In genomic region chr15:100673585-100674391, GRCm38 (mm10) we compare ENCODE assay signal across 12 mouse cellular contexts. TPM values are rescaled to one million over a fixed set of nuclear protein-coding genes. Genes with fewer than 3 reads are reported as not detected.
DNase-seq lines count a peak whose midpoint lies in the region; ATAC-seq and TF ChIP-seq lines count a peak whose summit lies in the region.
"Had no signal": no experiment of that assay in that cellular context is flagged by ENCODE, and none has a peak within 500 bp of the region (broad histone marks: within the 10 kb centered on the region; RNA-seq: fewer than 3 reads in every experiment).

No protein-coding gene starts in this region.

- no peaks in the 10 kb centered on the region for H3K36me3 ChIP-seq in E14TG2a.4 (ENCODE audit: insufficient read depth, low read length)
- H3K36me3 ChIP-seq in macrophage (ENCODE audit: inconsistent target) = no peaks in the 10 kb centered on the region

- TF ChIP-seq CTCF in E14TG2a.4 (conservative IDR thresholded peaks at IDR 0.05; ENCODE audit: low read length) = no peak

- no peaks in the 10 kb centered on the region for H3K9me3 ChIP-seq in E14TG2a.4 (ENCODE audit: low read length)

- peaks cover 20% of the 10 kb centered on the region for H3K27me3 ChIP-seq in E14TG2a.4 (ENCODE audit: insufficient read depth, low read length)

- WGBS in macrophage (ENCODE audit: missing documents) = 8% methylated on average over 10 of the region's 12 CpGs

- peak; percentile 95 for DNase-seq in heart, adult 11 months
- no peak for DNase-seq in heart, postnatal 25 days (ENCODE audit: low spot score)
- no peak for DNase-seq in left cerebral cortex, postnatal 10 days (ENCODE audit: extremely low spot score in 1 of 2, low spot score in 2 of 2)
- DNase-seq in thymus, postnatal 36 days = no peak
- DNase-seq in frontal cortex, adult 2 months (ENCODE audit: extremely low spot score in 1 of 2, low spot score in 1 of 2) = no peak
- DNase-seq: kidney, adult 2 months; lung, postnatal 10 days had no signal

- H3K4me3 ChIP-seq in E14TG2a.4 (replicated peaks; ENCODE audit: low read length) = 0 out of 2 replicates have a peak overlapping the region, but pooled peaks have one; percentile 20
- H3K4me3 ChIP-seq in macrophage (ENCODE audit: inconsistent target) = no peak overlapping the region

- H3K27ac ChIP-seq in macrophage = peak overlapping the region; percentile 86

- intact Hi-C loops in heart, postnatal 25 days (cut with DNase I) = no loop called here
- intact Hi-C loops in left cerebral cortex, postnatal 10 days (cut with DNase I) = no loop called here

- H3K79me2 ChIP-seq in macrophage (ENCODE audit: inconsistent target) = peaks cover 11% of the 10 kb centered on the region

- ATAC-seq in erythroid progenitor cell, adult 5-6 weeks (replicated peaks; ENCODE audit: low FRiP score, poor library complexity, severe bottlenecking) = peak; percentile 66
- ATAC-seq: forebrain, embryonic 16.5 days had no signal

- peaks cover 50% of the 10 kb centered on the region for H3K4me1 ChIP-seq in E14TG2a.4 (replicated peaks; ENCODE audit: low read depth, low read length)

RNA-seq across cellular contexts. Expression of gene Bin2, which starts 4.4 kb away (rescaled TPM):
- total RNA-seq in heart, postnatal 25 days (2021) = 1 to 10 TPM; 1.2 to 1.7 TPM
- 29.8 and 50.5 TPM in 2 replicates for total RNA-seq in erythroid progenitor cell, adult 5-6 weeks (2015; ENCODE audit: low replicate concordance)
- total RNA-seq in erythroid progenitor cell, adult 5-6 weeks (2017; ENCODE audit: low replicate concordance) = 18.3 and 37.0 TPM in 2 replicates
- 100 to 1,000 TPM in 7 of 26 experiments, 10 to 100 TPM in 15, 1 to 10 TPM in 4; 2.3 to 143 (median 67.4) TPM for total RNA-seq in macrophage (2018; cell fraction: chromatin; rRNA removed)
- 10 to 100 TPM; 22.9 to 67.0 (median 46.1) TPM for total RNA-seq in macrophage (2018; cell fraction: cytosol; rRNA removed)
- 100 to 1,000 TPM in 3 of 26 experiments, 10 to 100 TPM in 21, 1 to 10 TPM in 2; 8.6 to 110 (median 52.7) TPM for total RNA-seq in macrophage (2018; cell fraction: nucleus; rRNA removed)
- 51.1 to 71.1 TPM (median 65.5 TPM) in 3 replicates for polyA plus RNA-seq in macrophage (2018)
- 1 to 10 TPM; 5.1 to 5.6 TPM for total RNA-seq in left cerebral cortex, postnatal 10 days (2021)
- 7.1 and 8.2 TPM in 2 replicates for polyA plus RNA-seq in frontal cortex, adult 2 months (2012; rRNA removed)
- polyA plus RNA-seq: C2C12 had no signal

RNA-seq across cellular contexts. Expression of gene Cela1, which starts 13.9 kb away (rescaled TPM):
- under 1 TPM; 0.42 to 0.52 TPM for total RNA-seq in heart, postnatal 25 days (2021)
- 56.2 and 77.8 TPM in 2 replicates for total RNA-seq in erythroid progenitor cell, adult 5-6 weeks (2015; ENCODE audit: low replicate concordance)
- total RNA-seq in erythroid progenitor cell, adult 5-6 weeks (2017; ENCODE audit: low replicate concordance) = 26.6 and 30.5 TPM in 2 replicates
- total RNA-seq in macrophage (2018; cell fraction: chromatin; rRNA removed) = 10 to 100 TPM in 13 of 26 experiments, 1 to 10 TPM in 12, not detected in 1; 1.1 to 29.7 (median 10.3) TPM
- total RNA-seq in macrophage (2018; cell fraction: cytosol; rRNA removed) = 10 to 100 TPM; 14.4 to 38.7 (median 22.4) TPM
- 10 to 100 TPM in 15 of 26 experiments, 1 to 10 TPM in 11; 1.5 to 36.4 (median 11.3) TPM for total RNA-seq in macrophage (2018; cell fraction: nucleus; rRNA removed)
- polyA plus RNA-seq in macrophage (2018) = 19.3 to 52.8 TPM (median 22.6 TPM) in 3 replicates
- 1 to 10 TPM; 1.6 to 2.2 TPM for total RNA-seq in left cerebral cortex, postnatal 10 days (2021)
- 6.7 and 6.9 TPM in 2 replicates for polyA plus RNA-seq in frontal cortex, adult 2 months (2012; rRNA removed)

RNA-seq across cellular contexts. Expression of gene Smagp, which starts 37.0 kb away (rescaled TPM):
- 10 to 100 TPM; 13.7 to 15.5 TPM for total RNA-seq in heart, postnatal 25 days (2021)
- total RNA-seq in erythroid progenitor cell, adult 5-6 weeks (2015; ENCODE audit: low replicate concordance) = 3.6 TPM in 1 of 2 replicates, not detected in the other
- 2.6 TPM in 1 of 2 replicates, not detected in the other for total RNA-seq in erythroid progenitor cell, adult 5-6 weeks (2017; ENCODE audit: low replicate concordance)
- 10 to 100 TPM in 7 of 26 experiments, 1 to 10 TPM in 15, not detected in 4; 1.0 to 34.6 (median 4.7) TPM for total RNA-seq in macrophage (2018; cell fraction: chromatin; rRNA removed)
- total RNA-seq in macrophage (2018; cell fraction: cytosol; rRNA removed) = 100 to 1,000 TPM in 1 of 26 experiments, 10 to 100 TPM in 20, 1 to 10 TPM in 5; 8.0 to 123 (median 38.7) TPM
- total RNA-seq in macrophage (2018; cell fraction: nucleus; rRNA removed) = 10 to 100 TPM in 13 of 26 experiments, 1 to 10 TPM in 13; 2.4 to 50.5 (median 11.4) TPM
- 54.7 to 86.5 TPM (median 73.9 TPM) in 3 replicates for polyA plus RNA-seq in macrophage (2018)
- total RNA-seq in left cerebral cortex, postnatal 10 days (2021) = 1 to 10 TPM; 2.4 to 2.6 TPM
- polyA plus RNA-seq in frontal cortex, adult 2 months (2012; rRNA removed) = 4.5 and 5.3 TPM in 2 replicates

RNA-seq across cellular contexts. Expression of gene Galnt6, which starts 55.4 kb away (rescaled TPM):
- 1 to 10 TPM in 1 of 2 experiments, under 1 TPM in 1; 0.99 to 1.2 TPM for total RNA-seq in heart, postnatal 25 days (2021)
- 1.3 and 3.6 TPM in 2 replicates for total RNA-seq in erythroid progenitor cell, adult 5-6 weeks (2015; ENCODE audit: low replicate concordance)
- 4.4 and 5.4 TPM in 2 replicates for total RNA-seq in erythroid progenitor cell, adult 5-6 weeks (2017; ENCODE audit: low replicate concordance)
- 100 to 1,000 TPM in 4 of 26 experiments, 10 to 100 TPM in 22; 22.7 to 151 (median 51.9) TPM for total RNA-seq in macrophage (2018; cell fraction: chromatin; rRNA removed)
- 10 to 100 TPM; 50.1 to 91.9 (median 68.9) TPM for total RNA-seq in macrophage (2018; cell fraction: cytosol; rRNA removed)
- 100 to 1,000 TPM in 16 of 26 experiments, 10 to 100 TPM in 10; 40.2 to 153 (median 105) TPM for total RNA-seq in macrophage (2018; cell fraction: nucleus; rRNA removed)
- 63.8 to 75.4 TPM (median 64.7 TPM) in 3 replicates for polyA plus RNA-seq in macrophage (2018)
- under 1 TPM; 0.47 to 0.69 TPM for total RNA-seq in left cerebral cortex, postnatal 10 days (2021)
- 3.6 and 3.8 TPM in 2 replicates for polyA plus RNA-seq in frontal cortex, adult 2 months (2012; rRNA removed)

RNA-seq across cellular contexts. Expression of gene Dazap2, which starts 58.6 kb away (rescaled TPM):
- total RNA-seq in heart, postnatal 25 days (2021) = 100 to 1,000 TPM; 145 to 156 TPM
- total RNA-seq in erythroid progenitor cell, adult 5-6 weeks (2015; ENCODE audit: low replicate concordance) = 203 and 210 TPM in 2 replicates
- total RNA-seq in erythroid progenitor cell, adult 5-6 weeks (2017; ENCODE audit: low replicate concordance) = 79.8 and 101 TPM in 2 replicates
- 10 to 100 TPM; 21.5 to 56.3 (median 37.4) TPM for total RNA-seq in macrophage (2018; cell fraction: chromatin; rRNA removed)
- total RNA-seq in macrophage (2018; cell fraction: cytosol; rRNA removed) = 100 to 1,000 TPM; 259 to 398 (median 334) TPM
- 100 to 1,000 TPM in 17 of 26 experiments, 10 to 100 TPM in 9; 51.2 to 180 (median 115) TPM for total RNA-seq in macrophage (2018; cell fraction: nucleus; rRNA removed)
- polyA plus RNA-seq in macrophage (2018) = 368 to 447 TPM (median 386 TPM) in 3 replicates
- 10 to 100 TPM; 75.3 to 76.8 TPM for total RNA-seq in left cerebral cortex, postnatal 10 days (2021)
- 210 and 220 TPM in 2 replicates for polyA plus RNA-seq in frontal cortex, adult 2 months (2012; rRNA removed)

Comparison
In these comparisons a context has a peak if more than half of its experiments do, and no peak if none do; other contexts are left out.
1. RNA of gene Cela1, which starts 13.9 kb away (total RNA-seq): 26.6 to 77.8 TPM in erythroid progenitor cell, adult 5-6 weeks; 1.6 to 2.2 TPM in left cerebral cortex, postnatal 10 days and 0.42 to 0.52 TPM in heart, postnatal 25 days; every median in the first group is over 4 times any median in the second.